Mouse (Mus musculus) urinary bladder, postnatal 14 days (tissue): ENCODE measurements around the gene Dmwd.
A peak's percentile ranks its signal among the peaks of the same experiment; 100 is the strongest.
"Not testable (repeated sequence)": the region's sequence is repeated elsewhere in the genome, so short reads cannot be mapped to it uniquely, and the experiment has no call there.

ENCODE experiments used
- DNase-seq: peaks from one replicate; pipeline ENCODE4 v3.0.0; 2021; ENCODE audit warnings: low spot score

The Dmwd gene

GRCm38 (mm10) chr7:19071024-19071423 is 5.0 kb upstream of the Dmwd start:
- not testable (repeated sequence) for DNase-seq

- no peak for DNase-seq
Measured at GRCm38 (mm10) chr7:19073504-19073903, 2.5 kb upstream of the Dmwd start.

GRCm38 (mm10) chr7:19074494-19074893 is 1.5 kb upstream of the Dmwd start:
- DNase-seq, result no peak

- no peak for DNase-seq
Measured at GRCm38 (mm10) chr7:19075231-19075630, 796 bp upstream of the Dmwd start.

DNA sequence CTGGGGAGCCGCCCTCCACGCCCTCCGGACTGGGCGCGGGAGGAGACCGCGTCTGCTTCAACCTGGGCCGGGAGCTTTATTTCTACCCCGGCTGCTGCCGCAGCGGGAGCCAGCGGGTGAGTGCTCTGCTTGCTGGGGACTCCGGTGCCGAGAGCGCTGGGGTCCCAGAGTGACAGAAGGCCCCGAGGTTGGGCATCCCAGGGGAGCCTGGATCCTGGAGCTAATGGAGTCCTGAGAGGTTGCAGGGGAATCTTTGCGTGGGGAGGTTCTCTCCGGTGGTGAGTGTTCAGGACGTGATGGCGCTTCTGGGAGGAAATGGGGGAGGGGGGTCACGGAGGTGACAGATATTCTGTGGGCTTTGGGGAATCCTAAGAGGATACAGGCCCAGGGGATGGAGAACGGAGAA is 562 bp downstream of the Dmwd start:
- no peak for DNase-seq

GRCm38 (mm10) chr7:19077761-19078160 is 1.7 kb downstream of the Dmwd start:
- no peak for DNase-seq

DNA sequence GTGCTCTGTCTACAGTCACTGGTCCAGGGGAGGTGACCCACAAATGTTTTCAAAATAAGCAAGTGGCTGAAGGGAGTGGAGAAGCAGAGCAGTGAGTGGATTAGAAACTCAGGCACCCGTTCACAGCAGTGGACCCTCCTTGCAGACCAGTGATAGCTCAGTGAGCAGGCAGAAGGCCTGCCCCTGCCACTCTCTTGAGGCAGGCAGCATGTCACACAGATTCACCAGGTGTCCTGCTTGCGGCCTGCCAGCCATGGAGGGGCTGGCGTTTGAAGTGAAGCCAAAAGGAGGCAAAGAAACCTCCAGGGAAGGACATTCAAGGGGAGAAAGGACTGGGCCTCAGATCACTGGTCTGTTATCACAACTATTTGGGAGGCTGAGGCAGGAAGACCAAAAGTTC is 2.7 kb downstream of the Dmwd start:
- no peak for DNase-seq

- DNase-seq, result no peak
Measured at GRCm38 (mm10) chr7:19080451-19080950, 4.5 kb downstream of the Dmwd start.

- no peak for DNase-seq
Measured at GRCm38 (mm10) chr7:19082171-19082570, 6.1 kb downstream of the Dmwd start.

DNA sequence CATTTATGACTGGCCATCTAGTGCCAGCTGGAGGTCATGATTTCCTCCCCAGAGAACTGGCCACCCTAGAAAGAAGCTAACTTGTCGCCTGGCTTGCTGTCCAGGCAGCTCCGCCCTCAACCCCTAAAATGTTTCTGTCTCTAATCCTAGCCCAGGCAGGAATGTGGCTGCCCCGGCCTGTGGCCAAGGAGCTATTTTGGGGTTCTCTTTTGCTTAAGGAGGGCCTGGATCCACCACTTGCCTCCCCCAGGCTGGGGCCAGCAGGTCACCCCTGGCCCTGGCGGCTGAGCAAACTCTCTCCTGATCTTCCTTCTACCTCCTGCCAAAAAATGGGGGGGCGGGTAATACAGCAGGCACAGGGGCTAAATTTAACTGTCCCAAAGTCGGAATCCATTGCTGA is 7.1 kb downstream of the Dmwd start:
- DNase-seq, result peak; percentile 57

- DNase-seq, result no peak
Measured at GRCm38 (mm10) chr7:19083701-19084100, 7.7 kb downstream of the Dmwd start, which contains the start of gene Dmpk. Gene Dmpk, plus strand, starts transcription at chr7:19083849.

- DNase-seq, result no peak
Measured at GRCm38 (mm10) chr7:19084277-19084771, 8.3 kb downstream of the Dmwd start.

GRCm38 (mm10) chr7:19084921-19085473 is 9.0 kb downstream of the Dmwd start:
- no peak for DNase-seq

- no peak for DNase-seq
Measured at GRCm38 (mm10) chr7:19085495-19085894, 9.5 kb downstream of the Dmwd start.

DNA sequence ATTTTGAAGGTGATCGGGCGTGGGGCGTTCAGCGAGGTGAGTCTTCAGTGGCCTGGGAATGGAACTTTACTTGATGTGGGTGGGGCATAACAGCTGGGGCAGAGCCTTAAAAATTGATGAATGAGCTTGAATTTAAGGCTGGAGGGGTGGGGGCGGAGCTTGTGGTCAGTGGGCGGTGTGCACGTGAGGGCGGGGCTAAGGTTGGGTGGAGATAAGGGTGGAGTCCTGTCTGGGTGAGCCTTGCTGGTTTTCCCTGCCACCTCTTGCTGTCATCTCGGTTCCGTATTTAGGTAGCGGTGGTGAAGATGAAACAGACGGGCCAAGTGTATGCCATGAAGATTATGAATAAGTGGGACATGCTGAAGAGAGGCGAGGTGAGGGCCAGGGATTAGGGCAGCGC is 10.0 kb downstream of the Dmwd start:
- DNase-seq, result peak; percentile 69

DNA sequence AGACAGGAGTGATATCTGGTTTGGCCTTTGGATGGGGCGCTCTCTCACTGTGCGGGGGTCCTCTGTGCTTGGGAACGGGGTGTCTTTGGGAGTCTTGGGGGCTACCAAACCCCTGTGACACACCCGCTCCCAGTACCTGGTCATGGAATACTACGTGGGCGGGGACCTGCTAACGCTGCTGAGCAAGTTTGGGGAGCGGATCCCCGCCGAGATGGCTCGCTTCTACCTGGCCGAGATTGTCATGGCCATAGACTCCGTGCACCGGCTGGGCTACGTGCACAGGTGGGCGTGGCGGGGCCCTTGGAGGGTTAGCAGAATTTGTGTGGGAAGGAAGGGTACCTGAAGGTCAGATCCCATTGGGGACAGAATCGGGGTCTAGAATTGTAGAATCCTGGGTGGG is 10.7 kb downstream of the Dmwd start:
- DNase-seq, result no peak

- DNase-seq, result peak; percentile 57
Measured at GRCm38 (mm10) chr7:19088813-19089212, 12.8 kb downstream of the Dmwd start.

DNA sequence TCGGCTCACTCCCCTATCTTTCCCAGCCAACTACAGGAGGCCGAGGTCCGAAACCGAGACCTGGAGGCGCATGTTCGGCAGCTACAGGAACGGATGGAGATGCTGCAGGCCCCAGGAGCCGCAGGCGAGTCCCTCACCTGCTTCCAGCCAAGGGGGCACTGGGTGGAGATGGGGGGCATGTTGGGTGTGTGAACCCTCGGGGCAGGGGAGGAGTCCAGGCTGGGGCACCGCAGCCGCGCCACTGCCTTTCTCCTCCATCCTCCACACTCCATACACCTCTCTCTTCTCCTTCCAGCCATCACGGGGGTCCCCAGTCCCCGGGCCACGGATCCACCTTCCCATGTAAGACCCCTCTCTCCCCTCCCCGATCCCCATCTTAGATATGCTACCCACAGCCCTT is 15.9 kb downstream of the Dmwd start:
- no peak for DNase-seq

DNA sequence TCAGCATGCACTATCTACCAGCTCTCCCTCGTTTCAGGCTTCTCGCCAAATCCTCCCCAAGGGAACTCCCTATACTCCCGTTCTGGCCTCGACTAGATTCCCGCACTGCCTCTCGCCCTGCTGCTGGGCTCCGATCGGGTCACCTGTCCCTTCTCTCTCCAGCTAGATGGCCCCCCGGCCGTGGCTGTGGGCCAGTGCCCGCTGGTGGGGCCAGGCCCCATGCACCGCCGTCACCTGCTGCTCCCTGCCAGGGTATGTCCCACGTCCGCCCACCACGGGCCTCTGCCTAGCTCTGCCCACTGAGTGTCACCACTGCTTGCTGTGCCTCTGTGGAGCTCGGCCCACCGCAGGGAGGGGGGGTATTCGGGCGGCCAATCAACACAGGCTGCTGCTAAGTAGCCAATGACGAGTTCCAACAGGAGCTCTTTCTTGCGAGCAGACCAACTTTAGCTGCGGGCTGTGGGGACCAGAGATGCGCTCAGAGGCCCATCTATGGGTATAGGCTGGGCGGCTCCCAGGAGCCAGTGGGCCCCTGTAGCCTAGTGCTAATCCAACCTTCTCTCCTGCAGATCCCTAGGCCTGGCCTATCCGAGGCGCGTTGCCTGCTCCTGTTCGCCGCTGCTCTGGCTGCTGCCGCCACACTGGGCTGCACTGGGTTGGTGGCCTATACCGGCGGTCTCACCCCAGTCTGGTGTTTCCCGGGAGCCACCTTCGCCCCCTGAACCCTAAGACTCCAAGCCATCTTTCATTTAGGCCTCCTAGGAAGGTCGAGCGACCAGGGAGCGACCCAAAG is 16.6 kb downstream of the Dmwd start:
- peak; percentile 58 for DNase-seq

DNA sequence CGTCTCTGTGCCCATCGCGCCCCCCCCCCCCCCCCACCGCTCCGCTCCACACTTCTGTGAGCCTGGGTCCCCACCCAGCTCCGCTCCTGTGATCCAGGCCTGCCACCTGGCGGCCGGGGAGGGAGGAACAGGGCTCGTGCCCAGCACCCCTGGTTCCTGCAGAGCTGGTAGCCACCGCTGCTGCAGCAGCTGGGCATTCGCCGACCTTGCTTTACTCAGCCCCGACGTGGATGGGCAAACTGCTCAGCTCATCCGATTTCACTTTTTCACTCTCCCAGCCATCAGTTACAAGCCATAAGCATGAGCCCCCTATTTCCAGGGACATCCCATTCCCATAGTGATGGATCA is 17.1 kb downstream of the Dmwd start:
- peak; percentile 89 for DNase-seq

DNA sequence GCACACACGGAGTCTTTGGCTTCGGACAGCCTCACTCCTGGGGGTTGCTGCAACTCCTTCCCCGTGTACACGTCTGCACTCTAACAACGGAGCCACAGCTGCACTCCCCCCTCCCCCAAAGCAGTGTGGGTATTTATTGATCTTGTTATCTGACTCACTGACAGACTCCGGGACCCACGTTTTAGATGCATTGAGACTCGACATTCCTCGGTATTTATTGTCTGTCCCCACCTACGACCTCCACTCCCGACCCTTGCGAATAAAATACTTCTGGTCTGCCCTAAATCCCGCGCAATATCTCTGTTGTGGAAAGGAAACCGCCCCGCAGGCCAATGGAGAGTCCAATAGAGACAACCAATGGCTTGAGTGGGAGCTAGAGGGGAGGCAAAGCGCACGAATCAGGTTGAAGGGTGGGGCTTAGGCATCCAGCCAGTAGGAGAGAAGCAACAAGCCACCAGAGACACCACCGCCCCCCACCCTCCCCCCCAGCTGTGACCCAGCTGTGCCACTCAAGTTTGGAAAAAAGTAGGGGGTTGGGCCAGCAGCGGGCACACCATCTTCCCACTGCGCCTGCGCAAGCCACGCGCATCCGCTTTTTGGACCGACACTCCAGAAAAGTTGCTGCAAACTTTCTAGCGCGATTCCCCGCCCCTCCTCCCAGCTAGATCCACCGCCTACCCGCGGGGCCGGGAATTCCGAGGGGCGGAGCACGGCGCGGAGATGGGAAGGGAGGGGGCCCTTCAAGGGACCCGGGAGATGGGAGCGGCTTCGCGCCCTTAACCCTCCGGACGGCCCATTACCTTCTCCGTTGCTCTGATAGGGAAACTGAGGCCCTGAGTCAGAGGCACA is 17.7 kb downstream of the Dmwd start:
- DNase-seq, result peak; percentile 96

- peak; percentile 58 for DNase-seq
Measured at GRCm38 (mm10) chr7:19094471-19094825, 18.4 kb downstream of the Dmwd start, which contains the start of gene Six5. Gene Six5, plus strand, starts transcription at chr7:19094594.
